Mouse (Mus musculus) T-cell, adult 2 months (primary cell): ENCODE data around the gene Atp6v0a2.
"Not testable (repeated sequence)": the region's sequence is repeated elsewhere in the genome, so short reads cannot be mapped to it uniquely, and the experiment has no call there.

ENCODE experiments used
- DNase-seq: peaks from one replicate; pipeline ENCODE4 v3.0.0; 2022; ENCODE audit warnings: low spot score

Gene Atp6v0a2

GRCm38 (mm10) chr5:124628448-124629363 is at the start of gene Atp6v0a2:
Gene Atp6v0a2 (plus strand): TSS chr5:124628576.
- DNase-seq, result peak; percentile 96

DNA sequence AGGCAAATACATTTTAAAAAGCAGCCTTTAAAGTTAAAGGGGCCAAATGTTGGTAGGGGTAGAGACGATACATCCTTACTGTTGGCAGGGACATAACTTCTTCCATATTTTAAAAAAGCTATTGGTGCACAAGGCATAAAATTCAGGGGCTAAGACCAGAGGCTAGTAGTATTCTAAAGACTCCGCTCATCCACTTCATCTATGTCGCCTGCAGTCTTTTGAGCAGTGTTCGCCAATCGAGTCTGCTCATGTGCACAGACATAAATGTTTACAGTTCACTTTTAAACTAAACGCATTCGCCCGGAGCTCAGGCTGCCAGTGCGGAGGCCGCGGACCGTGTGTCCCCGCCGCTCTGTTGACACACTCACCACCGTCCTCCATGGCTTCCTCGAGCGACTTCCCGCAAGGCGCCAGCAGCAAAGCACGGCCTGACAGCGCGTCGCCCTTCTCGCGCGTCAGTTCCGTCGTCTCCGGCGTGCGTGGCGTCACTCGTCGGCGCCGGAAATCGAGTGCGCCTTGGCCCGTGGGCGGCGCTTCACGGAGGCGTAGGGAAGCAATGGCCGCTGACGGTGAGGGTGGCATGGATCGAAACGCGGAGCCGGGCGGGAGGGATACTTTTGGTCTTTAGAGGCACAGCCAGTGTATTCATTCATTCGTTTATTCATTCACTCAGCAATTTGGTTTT is 49.6 kb upstream of the Atp6v0a2 start, which contains the start of the genes Eif2b1 and Gtf2h3:
Eif2b1 (minus strand) TSS at position 499 of the 685 bp plus-strand sequence.
Gtf2h3 (plus strand) TSS at position 508 of the 685 bp plus-strand sequence.
- DNase-seq, result peak; percentile 94

- no peak for DNase-seq
These were observed 45.9 kb upstream of the Atp6v0a2 start for GRCm38 (mm10) chr5:124582515-124582914.

DNA sequence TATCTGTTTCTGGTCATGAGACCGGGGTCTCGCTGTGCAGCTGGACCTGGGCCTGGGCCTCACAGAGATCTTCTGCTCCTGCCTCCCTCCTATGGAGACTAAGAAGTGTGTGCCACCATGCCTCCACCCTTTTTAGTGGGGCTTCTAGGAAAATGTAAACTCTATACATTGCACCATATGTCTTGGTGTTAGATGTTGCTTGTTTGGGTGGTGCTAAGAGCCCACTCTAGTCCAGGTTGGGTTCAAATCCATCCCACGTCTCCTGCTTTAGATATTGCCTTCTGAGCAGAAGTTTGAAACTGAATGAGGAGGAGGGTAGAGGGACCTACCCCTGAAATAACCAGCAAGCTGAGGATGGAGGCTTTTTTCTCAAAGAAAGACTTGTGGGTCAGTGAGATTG is 35.6 kb upstream of the Atp6v0a2 start:
- no peak for DNase-seq

DNA sequence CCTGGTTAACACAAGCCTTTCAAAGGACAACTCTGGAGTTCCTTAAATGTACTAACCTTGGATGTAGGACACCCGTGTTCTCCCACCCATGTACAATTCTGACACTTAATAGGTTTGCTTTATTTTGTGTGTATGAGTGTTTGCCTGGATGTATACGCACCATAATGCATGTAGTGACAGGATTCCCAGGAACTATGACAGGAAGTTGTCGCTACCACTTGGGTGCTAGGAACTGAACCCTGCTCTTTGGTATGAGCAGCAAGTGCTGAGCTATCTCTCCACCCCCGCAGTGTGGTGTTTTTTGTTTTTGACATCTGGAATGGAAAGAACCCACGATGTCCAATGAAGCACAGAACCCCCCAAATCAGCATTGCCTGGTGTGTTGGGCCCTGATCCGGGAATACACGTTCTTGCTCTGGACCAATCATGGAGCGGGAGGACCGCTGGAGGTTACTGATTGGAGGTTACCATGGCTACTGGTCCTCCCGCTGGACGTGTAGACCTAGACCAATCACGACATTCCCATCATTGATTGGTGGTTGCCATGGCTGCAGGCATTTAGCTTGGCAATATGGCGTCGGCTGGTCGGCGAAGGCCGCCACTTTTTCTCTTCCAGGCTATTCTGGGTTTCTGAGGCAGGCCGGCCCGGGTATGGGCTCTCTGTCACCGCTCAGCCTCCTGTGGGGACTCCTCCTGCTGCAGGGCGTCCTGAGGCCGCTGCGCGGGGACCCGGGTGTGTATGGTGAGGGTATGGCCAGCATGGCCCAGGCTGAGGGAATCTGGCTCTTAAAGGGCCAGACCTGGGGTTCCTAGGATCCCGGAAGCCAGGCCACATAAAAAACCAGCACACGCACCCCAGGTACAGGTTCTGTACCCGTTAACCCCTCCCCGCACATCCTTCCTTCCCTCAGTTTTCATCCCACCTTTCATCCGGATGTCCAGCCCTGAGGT is 29.9 kb upstream of the Atp6v0a2 start:
- DNase-seq, result peak; percentile 72

DNA sequence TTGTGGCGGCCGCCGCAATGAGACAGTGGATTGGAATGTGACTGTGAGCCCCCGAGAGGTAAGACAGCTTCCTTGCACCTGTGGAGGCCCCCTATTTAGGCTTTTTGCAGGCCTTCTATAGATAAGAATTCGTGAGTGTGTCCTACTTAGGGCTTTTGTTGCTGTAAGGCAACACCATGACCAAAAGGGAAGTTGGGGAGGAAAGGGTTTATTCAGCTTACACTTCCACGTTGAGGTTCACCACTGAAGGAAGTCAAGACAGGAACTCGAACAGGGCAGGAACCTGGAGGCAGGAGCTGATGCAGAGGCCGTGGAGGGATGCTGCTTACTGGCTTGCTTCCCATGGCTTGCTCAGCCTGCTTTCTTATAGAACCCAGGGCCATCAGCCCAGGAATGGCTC is 28.6 kb upstream of the Atp6v0a2 start:
- DNase-seq, result not testable (repeated sequence)

GRCm38 (mm10) chr5:124602349-124602748 is 26.0 kb upstream of the Atp6v0a2 start:
- peak; percentile 58 for DNase-seq

DNA sequence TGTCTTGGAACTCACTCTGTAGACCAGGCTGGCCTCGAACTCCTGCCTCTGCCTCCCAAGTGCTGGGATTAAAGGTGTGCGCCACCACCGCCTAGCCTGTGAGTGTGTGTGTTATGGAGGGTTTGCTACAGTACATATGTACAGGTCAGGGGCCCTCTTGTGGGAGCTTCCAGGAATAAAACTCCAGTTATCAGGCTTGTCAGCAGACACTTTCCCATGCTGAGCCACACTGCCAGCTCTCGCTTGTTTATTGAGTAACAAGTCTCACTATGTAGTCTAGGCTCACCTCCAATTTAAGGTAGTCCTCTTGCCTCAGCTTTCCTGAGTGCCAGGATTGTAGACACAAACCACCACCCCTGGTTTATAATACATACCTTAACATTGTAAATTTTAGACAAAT is 24.1 kb upstream of the Atp6v0a2 start:
- DNase-seq, result no peak

DNA sequence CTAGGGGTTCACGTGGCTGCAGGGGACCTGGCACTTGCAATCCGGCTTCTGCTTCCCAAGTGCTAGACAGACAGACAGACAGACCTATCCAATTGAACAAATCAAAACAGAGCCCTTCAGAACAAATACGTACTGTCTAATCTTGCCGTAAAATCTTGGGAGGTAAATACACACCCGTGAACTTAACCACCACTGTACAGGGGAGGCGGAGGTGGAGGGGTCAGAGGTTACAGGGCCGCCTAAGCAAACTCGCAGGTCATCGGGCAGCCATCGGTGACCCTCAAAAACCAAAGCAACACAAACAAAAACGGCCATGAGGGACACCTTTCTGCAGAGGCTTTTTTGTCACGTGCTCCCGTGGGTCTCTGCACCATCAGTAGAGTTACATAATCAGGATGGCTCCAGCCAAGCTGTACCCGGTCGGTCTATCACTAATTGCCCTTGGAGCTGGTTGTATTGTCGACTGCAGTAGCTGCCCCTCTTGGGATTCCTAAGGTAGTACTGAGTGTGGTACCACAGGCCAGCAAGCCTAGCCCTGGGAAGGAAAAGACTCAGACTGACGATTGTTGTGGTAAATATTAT is 23.2 kb upstream of the Atp6v0a2 start:
- DNase-seq, result no peak

- no peak for DNase-seq
These were observed 17.4 kb upstream of the Atp6v0a2 start for GRCm38 (mm10) chr5:124610965-124611364.

DNA sequence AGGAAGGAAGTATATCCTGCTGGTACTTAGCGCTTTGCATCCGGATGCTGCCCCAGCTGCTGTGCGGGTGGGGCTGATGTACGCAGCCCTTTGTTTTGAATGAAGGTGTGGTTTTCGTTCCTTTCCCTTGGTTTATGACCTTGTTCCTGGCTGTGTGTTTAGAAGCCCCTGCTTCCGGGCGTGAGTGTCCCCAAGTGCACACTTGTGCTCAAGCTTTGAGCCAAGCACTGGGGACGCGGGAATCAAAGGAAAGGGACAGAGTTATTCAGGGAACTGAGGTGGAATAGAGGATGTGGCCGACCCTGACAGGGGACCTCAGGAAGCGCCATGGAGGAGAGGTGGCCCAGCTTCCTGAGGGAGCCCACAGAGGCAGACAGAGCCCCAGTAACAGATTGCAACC is 13.7 kb upstream of the Atp6v0a2 start:
- DNase-seq, result peak; percentile 74

- DNase-seq, result no peak
These were observed 9.7 kb upstream of the Atp6v0a2 start for GRCm38 (mm10) chr5:124618711-124619110.

DNA sequence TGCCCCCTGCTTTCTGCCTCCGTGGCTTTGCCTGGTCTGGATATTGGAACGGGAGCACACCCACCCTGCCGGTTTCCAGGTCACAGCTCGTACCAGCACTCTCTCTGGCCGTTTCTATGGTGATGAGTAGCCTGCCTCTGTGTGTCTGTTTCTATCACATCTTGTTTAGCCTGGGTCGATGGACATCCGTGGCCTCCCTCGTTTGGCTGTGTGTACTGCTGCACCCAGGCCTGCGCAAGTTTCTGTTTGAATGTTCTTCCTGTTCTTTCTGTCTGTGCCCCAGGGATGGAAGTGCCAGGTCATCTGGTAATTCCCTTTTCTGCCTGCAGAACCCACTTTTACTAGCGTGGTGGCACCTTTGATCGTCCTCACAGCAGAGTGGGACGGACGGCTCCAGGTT is 7.0 kb upstream of the Atp6v0a2 start:
- no peak for DNase-seq

GRCm38 (mm10) chr5:124622890-124623289 is 5.5 kb upstream of the Atp6v0a2 start:
- no peak for DNase-seq

- no peak for DNase-seq
These were observed 4.1 kb upstream of the Atp6v0a2 start for GRCm38 (mm10) chr5:124624291-124624690.

GRCm38 (mm10) chr5:124629641-124630040 is 1.3 kb downstream of the Atp6v0a2 start:
- DNase-seq, result peak; percentile 15

GRCm38 (mm10) chr5:124631685-124632084 is 3.3 kb downstream of the Atp6v0a2 start:
- DNase-seq, result no peak

DNA sequence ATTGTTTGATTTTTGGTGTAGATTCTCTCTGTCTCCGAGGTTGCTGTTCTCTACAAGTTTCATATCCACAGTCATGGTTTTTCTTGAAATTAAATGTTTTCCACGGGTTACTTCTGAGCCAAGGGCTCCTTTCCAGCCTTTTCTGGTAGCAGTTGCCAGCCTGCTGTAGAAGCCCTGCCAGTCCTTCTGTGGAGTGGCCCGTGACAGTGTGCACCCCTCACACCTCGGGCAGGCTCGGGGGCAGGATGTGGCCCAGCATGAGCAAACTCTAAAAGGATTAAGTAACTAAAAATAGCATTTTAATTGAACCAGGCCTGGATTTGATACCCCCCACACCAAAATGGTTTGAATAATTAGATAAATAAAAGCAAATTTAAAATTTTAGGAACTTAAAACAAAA is 4.1 kb downstream of the Atp6v0a2 start:
- peak; percentile 50 for DNase-seq

GRCm38 (mm10) chr5:124633425-124633824 is 5.0 kb downstream of the Atp6v0a2 start:
- peak; percentile 61 for DNase-seq

DNA sequence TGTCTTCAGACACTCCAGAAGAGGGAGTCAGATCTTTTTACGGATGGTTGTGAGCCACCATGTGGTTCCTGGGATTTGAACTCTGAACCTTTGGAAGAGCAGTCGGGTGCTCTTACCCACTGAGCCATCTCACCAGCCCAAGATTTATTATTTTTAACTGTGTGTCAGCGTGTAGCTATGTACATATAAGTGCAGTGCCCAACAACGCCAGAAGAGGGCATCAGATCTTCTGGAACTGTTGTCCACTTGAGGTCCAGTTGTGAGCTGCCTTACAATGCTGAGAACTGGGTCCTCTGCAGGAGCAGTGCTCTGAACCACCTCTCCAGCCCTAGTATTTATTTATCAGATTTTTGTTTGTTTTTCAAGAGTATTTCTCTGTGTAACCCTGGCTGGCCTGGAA is 6.7 kb downstream of the Atp6v0a2 start:
- DNase-seq, result not testable (repeated sequence)

- no peak for DNase-seq
These were observed 7.8 kb downstream of the Atp6v0a2 start for GRCm38 (mm10) chr5:124636139-124636538.
